In genomic region chr3:103573106-103573790, GRCm38 (mm10) we compare ENCODE assay signal across 10 mouse cellular contexts. TPM values are rescaled to one million over a fixed set of nuclear protein-coding genes. Genes with fewer than 3 reads are reported as not detected.
DNase-seq lines count a peak whose midpoint lies in the region; ATAC-seq and TF ChIP-seq lines count a peak whose summit lies in the region.
"Had no signal": no experiment of that assay in that cellular context is flagged by ENCODE, and none has a peak within 500 bp of the region (broad histone marks: within the 10 kb centered on the region; RNA-seq: fewer than 3 reads in every experiment).

No protein-coding gene starts in this region.

- no peak overlapping the region for H3K9ac ChIP-seq in lung, embryonic 14.5 days
- no peak overlapping the region for H3K9ac ChIP-seq in embryonic facial prominence, embryonic 12.5 days
- no peak overlapping the region for H3K9ac ChIP-seq in limb, embryonic 11.5 days (ENCODE audit: low read length)
- H3K9ac ChIP-seq: heart, embryonic 15.5 days had no signal

- H3K4me1 ChIP-seq in lung, embryonic 14.5 days (ENCODE audit: insufficient read depth) = no peaks in the 10 kb centered on the region
- H3K4me1 ChIP-seq in embryonic facial prominence, embryonic 12.5 days = peaks cover 19% of the 10 kb centered on the region
- peaks cover 4% of the 10 kb centered on the region for H3K4me1 ChIP-seq in limb, embryonic 11.5 days (ENCODE audit: control insufficient read depth, insufficient read depth, low read length)

- no peak overlapping the region for H3K27ac ChIP-seq in lung, embryonic 14.5 days (ENCODE audit: low read depth)
- no peak overlapping the region for H3K27ac ChIP-seq in embryonic facial prominence, embryonic 12.5 days
- H3K27ac ChIP-seq in limb, embryonic 11.5 days (replicated peaks; ENCODE audit: low read depth, low read length) = no peak overlapping the region
- H3K27ac ChIP-seq: heart, embryonic 15.5 days had no signal

- H3K9me3 ChIP-seq in lung, embryonic 14.5 days (ENCODE audit: low read depth, low read length) = no peaks in the 10 kb centered on the region
- H3K9me3 ChIP-seq in embryonic facial prominence, embryonic 12.5 days = no peaks in the 10 kb centered on the region
- H3K9me3 ChIP-seq in limb, embryonic 11.5 days (ENCODE audit: control insufficient read depth, low read length) = no peaks in the 10 kb centered on the region
- H3K9me3 ChIP-seq: heart, embryonic 15.5 days had no signal

- no peak for TF ChIP-seq CTCF in lung, embryonic 14.5 days (IDR thresholded peaks at IDR 0.05; ENCODE audit: low read depth)

- no peak for ATAC-seq in lung, embryonic 14.5 days (ENCODE audit: insufficient read depth)
- ATAC-seq in embryonic facial prominence, embryonic 12.5 days (ENCODE audit: insufficient number of reproducible peaks, insufficient read depth, low FRiP score, low TSS enrichment) = no peak
- ATAC-seq in limb, embryonic 11.5 days (ENCODE audit: insufficient number of reproducible peaks, low FRiP score, low TSS enrichment, low read depth) = no peak

- DNase-seq in lung, embryonic 14.5 days = peak; percentile 12
- no peak for DNase-seq in lung, postnatal 10 days
- DNase-seq in limb, embryonic 11.5 days (ENCODE audit: low spot score) = no peak
- peak; percentile 78 for DNase-seq in retina, postnatal 1 day
- DNase-seq in adrenal gland, postnatal 14 days = no peak
- DNase-seq in urinary bladder, postnatal 10 days (ENCODE audit: low spot score) = no peak
- DNase-seq in kidney, adult 11 months = no peak

- H3K36me3 ChIP-seq in lung, embryonic 14.5 days (ENCODE audit: insufficient read depth) = no peaks in the 10 kb centered on the region
- no peaks in the 10 kb centered on the region for H3K36me3 ChIP-seq in embryonic facial prominence, embryonic 12.5 days
- no peaks in the 10 kb centered on the region for H3K36me3 ChIP-seq in limb, embryonic 11.5 days (ENCODE audit: control insufficient read depth, insufficient read depth, low read length)
- H3K36me3 ChIP-seq: heart, embryonic 15.5 days had no signal

- no peak overlapping the region for H3K4me2 ChIP-seq in lung, embryonic 14.5 days
- H3K4me2 ChIP-seq in embryonic facial prominence, embryonic 12.5 days (replicated peaks) = peak overlapping the region; percentile 33
- H3K4me2 ChIP-seq in limb, embryonic 11.5 days (ENCODE audit: low read depth, severe bottlenecking) = peak overlapping the region; percentile 21; the same call in 1 of the 2 replicates
- H3K4me2 ChIP-seq: heart, embryonic 15.5 days had no signal

- peaks cover 66% of the 10 kb centered on the region for H3K27me3 ChIP-seq in lung, embryonic 14.5 days (ENCODE audit: insufficient read depth, low read length)
- peaks cover 67% of the 10 kb centered on the region for H3K27me3 ChIP-seq in embryonic facial prominence, embryonic 12.5 days
- H3K27me3 ChIP-seq in limb, embryonic 11.5 days (ENCODE audit: control insufficient read depth, insufficient read depth, low read length) = peaks cover 60% of the 10 kb centered on the region

- no peak overlapping the region for H3K4me3 ChIP-seq in lung, embryonic 14.5 days (ENCODE audit: low read depth, low read length)
- no peak overlapping the region for H3K4me3 ChIP-seq in embryonic facial prominence, embryonic 12.5 days
- no peak overlapping the region for H3K4me3 ChIP-seq in limb, embryonic 11.5 days (ENCODE audit: low read depth, low read length)
- H3K4me3 ChIP-seq: heart, embryonic 15.5 days had no signal

- WGBS in lung, embryonic 14.5 days = 3% methylated on average over 20 of the region's 20 CpGs
- 2% methylated on average over 20 of the region's 20 CpGs for WGBS in embryonic facial prominence, embryonic 12.5 days
- 1% methylated on average over 20 of the region's 20 CpGs for WGBS in limb, embryonic 11.5 days

RNA-seq across cellular contexts. Expression of gene Syt6, which starts 1.8 kb away (rescaled TPM):
- polyA plus RNA-seq in lung, embryonic 14.5 days (2014; fragmentation: Nextera tagmentation; extraction: Ambion mirVana) = 0.47 and 0.73 TPM in 2 replicates
- polyA plus RNA-seq in embryonic facial prominence, embryonic 12.5 days (2016; fragmentation: Nextera tagmentation; extraction: Ambion mirVana) = 1.1 and 2.3 TPM in 2 replicates
- 0.21 and 0.31 TPM in 2 replicates for polyA plus RNA-seq in limb, embryonic 11.5 days (2014; fragmentation: Nextera tagmentation; extraction: Ambion mirVana)
- 0.08 TPM in 1 of 2 replicates, not detected in the other for total RNA-seq in adrenal gland, postnatal 14 days (2021)
- total RNA-seq: CH12.LX had no signal
- polyA plus RNA-seq: heart, embryonic 15.5 days had no signal

Comparison
In these comparisons a context has a peak if more than half of its experiments do, and no peak if none do; other contexts are left out.
1. DNase-seq: peak in lung, embryonic 14.5 days (single experiment) and retina, postnatal 1 day (single experiment); none in lung, postnatal 10 days (single experiment), limb, embryonic 11.5 days (single experiment), adrenal gland, postnatal 14 days (single experiment), urinary bladder, postnatal 10 days (single experiment) and kidney, adult 11 months (single experiment).